Mouse (Mus musculus): Measurements from ENCODE around the gene Atf7.
A peak's percentile ranks its signal among the peaks of the same experiment; 100 is the strongest.
"Not testable (repeated sequence)": the region's sequence is repeated elsewhere in the genome, so short reads cannot be mapped to it uniquely, and the experiment has no call there.

Gene Atf7

DNA sequence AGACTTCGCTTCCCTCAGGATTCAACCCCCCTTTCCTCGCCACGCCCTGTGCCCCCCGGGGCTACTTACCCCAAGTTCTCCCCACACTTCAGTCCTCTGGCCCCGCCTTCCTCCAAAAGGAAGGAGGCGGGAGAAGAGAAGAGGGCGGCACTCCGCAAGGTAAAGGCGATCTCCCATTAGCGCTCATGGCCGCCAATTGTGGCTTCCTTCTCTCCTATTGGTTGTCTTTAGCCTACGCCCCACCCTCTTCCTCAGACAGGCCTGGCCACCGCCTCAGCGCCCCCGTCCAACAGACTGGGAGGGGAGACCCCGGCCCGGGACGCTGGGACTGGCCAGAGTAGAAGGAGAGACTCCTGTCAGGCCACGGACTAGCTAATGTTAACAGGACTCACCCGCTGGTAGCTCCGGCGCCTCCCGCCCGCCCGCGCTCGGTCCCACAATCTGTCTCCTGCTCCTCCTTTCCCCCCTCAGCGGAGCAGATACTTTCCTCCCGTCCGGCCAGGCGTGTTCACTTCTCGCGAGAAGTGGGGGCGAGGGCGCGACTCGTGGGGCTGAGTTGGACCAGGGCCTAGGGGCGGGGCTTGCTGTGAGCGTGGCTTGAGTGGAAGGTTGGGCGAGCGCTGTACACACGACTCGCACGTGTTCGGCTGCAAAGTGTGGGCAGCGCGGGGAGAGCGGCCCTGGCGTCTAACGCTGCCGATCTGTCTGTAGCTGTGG lies at the start of gene Atf7, which contains the start of gene Gm28047:
Gene Atf7, minus strand, starts transcription at position 495 of the 717 bp plus-strand sequence.
Gene Gm28047, minus strand, starts transcription at position 98 of the 717 bp plus-strand sequence.
- DNase-seq, result peak; percentile 100

DNA sequence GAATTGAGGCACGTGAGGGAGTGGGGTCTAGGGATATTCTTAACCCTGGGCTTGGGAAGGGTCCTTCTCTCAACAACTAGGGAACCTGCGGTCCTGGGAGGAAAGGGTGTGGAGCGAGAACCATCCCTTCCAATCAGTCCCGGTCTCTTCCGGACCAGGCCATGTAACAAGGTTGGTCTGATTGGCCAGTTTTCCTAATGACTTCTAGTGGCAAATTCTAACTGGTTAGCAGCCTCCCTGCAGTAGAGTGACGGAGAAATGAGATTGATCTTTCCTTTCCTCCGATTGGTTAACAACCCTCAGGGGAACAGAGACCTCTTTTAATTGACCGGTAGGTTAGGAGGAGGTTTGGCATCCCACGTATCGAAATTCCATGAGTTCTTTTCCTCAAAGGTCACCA lies 48.3 kb upstream of the Atf7 start:
- DNase-seq, result peak; percentile 45 to 59

DNA sequence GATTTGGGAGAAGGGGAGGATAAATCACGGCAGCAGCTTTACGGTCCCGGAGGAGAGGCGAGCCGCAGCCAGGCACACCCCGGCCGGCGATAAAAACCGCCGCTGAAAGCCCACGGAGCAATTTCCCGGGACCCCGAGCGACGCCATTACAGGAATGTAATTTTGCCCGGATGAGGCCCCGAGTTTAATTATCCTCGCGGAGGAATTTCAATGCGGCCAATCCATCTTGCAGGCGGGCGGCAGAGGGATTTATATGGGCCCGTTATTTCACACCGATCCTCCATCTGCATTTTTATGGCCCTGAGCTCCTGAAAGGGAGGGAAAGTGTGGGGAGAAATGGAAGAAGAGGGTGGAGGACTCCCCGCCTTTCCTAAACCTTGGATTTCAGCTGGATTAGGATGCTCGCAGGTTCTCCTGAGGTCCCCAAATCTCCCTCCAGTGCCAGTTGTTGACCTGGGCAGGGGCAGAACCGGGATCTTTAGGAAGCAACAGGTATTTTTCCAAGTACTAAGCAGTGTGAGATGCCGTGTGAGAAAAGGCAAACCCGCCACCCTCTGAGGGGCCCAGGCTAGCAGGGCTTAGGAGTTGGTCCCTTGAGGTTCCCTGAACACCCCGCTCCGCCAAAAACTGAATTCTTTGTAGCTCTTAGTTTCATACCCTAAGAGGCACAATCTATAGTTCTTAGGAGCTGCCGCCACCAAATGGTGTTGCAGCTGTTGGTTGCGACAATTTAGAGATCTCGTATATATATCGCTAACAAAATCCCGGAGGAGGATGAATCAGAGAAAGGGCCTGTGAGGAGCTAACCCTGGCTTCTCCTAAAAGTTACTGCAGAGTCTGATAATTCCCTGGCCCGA lies 47.2 kb upstream of the Atf7 start, which contains the start of gene Atp5g2:
Gene Atp5g2, minus strand, starts transcription at position 138 of the 857 bp plus-strand sequence.
- peak; percentile 63 to 66 for DNase-seq

DNA sequence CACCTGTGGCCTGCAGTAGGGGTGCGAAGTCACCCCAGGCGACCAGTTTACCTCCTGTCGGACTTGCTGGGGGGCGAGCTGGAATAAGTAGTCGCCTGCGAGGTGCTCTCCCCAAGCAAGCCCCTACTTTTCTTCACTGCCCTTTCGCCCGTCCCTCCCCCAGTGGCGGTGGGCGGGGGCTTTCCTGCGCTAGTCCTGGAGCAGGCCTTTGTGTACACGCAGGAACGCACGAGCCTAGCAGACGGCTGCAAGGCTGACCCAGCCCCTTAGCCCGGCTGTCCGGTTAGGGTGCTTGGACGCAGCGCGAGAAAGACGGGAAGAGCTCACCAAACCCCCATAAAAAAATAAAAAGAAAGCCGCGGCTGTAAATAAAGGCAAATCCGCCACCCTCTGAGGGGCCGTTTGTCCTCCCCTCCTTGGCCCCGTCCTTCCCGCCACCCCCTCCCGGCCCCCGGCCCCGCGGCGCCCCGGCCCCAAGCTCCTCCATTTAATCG lies 46.5 kb upstream of the Atf7 start:
- DNase-seq, result peak; percentile 87 to 90

- DNase-seq, result peak; percentile 100
These were observed 45.7 kb upstream of the Atf7 start for GRCm38 (mm10) chr15:102670767-102671575.

DNA sequence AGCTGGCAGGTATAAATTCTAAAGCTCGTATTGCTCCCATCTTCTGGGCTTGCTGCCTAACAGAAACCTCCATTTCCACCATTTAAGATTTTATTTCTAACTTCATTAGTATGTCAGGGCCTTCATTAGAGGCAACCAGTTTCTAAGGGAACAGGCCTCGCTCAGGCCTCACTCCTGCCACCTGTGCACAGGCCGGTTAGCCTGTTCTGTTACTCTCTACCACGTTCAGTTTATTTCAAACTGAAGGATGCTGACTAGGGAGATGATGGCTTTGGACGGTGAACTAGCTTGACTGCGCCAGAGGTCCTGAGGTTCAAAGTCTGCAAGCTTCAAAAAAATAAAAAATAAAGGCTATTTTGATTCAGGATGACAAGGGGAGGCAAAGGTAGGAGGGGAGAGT lies 45.0 kb upstream of the Atf7 start:
- DNase-seq, result peak; percentile 41 to 55

DNA sequence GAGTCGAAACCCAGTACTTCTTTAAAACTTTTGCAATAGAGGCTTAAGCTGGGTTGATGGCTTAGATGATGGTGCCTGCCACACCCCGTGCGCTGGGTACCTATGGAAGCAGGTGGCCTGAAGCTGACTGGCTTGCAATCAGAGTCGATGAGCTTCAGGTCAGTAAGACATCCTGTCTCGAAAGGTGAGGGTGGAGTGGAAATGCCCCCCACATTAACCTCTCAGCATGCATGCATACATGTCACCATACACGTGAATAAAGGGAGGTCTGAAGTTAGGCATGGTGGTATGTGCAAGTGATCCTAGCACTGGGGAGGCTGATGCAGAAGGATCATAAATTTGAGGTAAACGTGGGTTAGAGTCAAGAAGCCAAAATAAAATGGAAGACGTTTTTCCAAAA lies 44.3 kb upstream of the Atf7 start:
- DNase-seq, result peak in 1 of 2 experiments; percentile 15

DNA sequence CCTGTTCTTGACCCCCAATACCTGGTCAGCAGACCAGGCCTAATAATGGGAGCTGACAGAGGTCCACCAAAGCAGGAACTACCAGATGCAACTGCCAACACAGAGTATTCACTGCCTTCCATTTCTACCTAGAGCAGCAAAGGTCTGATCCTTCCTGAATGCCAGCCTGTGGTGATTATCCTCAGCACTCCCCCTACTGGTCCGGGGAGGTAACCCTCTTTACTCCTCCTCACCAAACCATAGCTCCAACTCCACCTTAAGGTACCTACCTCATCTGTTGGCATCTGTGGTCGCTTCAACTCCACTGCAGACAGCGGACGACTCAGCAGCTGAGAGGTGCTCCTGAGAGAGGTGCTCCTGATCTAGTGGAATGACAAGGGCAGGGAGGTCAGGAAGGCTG lies 40.2 kb upstream of the Atf7 start:
- DNase-seq, result peak; percentile 76 to 84

DNA sequence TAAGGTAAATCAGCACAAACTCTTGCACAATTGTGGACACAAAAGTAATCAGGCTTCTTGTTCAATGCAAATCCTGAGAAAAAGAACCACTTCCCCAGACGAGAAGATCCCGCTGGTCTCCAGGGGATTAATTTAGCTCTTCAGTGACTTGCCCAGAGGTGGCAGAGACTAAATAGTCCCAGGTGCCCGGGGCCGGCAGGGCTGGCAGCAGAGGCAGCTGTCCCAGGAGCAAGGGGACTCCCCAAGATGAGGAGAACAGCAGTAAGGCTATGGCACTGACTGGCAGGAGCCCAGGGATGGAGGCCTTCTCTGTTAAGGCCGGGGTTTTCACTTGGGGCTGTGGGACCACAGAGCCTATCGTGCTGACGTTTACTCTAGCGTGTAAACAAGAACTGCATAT lies 38.6 kb upstream of the Atf7 start:
- DNase-seq, result no peak

DNA sequence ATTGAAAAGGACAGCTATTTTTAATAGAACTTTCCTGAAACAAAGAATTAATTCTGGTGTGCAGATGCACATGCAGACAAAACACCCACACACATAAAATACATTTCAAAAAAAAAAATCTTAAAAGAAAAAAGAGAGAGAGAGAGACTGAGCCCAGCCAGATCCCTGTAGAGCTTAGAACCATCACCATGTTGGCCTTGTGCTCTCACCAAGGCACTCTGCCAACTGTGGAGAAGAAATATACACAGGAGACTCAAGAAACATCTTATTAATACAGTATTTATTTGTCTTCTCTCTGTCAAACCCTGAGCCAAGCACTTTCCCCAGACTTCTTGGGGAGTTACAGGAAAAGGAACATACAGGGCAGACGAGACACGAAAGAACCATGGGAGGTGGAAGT lies 37.3 kb upstream of the Atf7 start:
- not testable (repeated sequence) for DNase-seq

- DNase-seq, result no peak
These were observed 32.7 kb upstream of the Atf7 start for GRCm38 (mm10) chr15:102657926-102658381.

DNA sequence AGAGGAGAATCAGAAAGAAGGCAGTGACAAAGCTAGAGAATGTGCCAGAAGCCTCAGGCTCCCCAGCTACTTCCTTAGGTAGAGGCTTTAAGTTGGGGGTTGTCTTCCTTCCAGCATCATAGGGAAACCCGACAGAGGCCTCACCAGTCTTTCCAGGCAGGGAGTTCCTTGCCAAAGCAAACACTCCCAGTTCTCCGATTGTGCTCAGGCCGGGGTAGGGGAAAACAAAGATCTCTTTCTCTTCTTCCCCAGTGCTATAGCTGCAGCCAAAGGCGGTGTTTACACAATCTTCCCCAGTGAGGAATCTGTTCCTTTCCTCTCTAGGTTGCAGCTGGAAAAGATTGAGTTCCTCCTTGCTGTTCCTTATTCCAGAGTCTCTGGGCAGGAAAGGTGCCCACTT lies 31.4 kb upstream of the Atf7 start:
- DNase-seq, result no peak

GRCm38 (mm10) chr15:102651928-102652660 lies 26.8 kb upstream of the Atf7 start:
- DNase-seq, result not testable (repeated sequence)

DNA sequence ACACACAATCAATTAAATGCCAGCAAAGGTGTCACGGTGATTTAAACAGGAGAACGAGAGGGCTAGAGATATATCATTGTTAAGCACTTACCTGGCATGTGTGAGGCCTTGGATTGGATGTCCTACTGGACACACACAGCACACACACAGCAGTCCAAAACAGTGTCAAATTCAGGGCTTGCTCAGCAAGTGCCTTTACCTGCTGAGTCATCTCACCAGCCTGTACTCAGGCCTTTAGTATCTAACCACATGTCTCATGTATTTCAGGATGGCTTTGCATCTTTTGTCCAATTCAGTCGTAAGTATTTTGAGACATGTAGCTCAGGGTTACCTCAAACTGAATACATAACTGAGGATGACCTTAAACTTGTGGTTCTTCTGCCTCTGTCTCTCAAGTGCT lies 25.8 kb upstream of the Atf7 start:
- no peak for DNase-seq

GRCm38 (mm10) chr15:102635817-102636216 lies 10.6 kb upstream of the Atf7 start:
- DNase-seq, result peak in 1 of 2 experiments; percentile 28

GRCm38 (mm10) chr15:102634684-102635083 lies 9.4 kb upstream of the Atf7 start:
- DNase-seq, result no peak

DNA sequence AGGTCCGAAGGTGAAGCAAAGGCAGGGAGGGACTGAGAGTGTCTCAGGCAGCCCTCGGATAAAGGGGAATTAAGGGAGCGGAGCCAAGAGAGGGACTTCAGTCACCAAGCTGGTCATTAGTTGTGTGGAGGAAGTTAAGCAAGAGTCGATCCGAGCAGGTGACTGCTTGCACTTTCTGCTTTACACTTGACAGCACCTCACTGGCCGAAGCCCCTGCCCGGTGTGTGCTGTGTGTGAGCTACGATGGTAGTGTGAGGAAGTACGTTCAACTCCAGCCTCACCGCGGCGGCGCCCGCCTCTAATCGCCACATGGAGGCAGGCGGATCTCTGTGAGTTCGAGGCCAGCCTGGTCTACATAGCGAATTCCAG lies 407 bp upstream of the Atf7 start:
- DNase-seq, result peak in 1 of 2 experiments; percentile 69

- DNase-seq, result peak; percentile 34 to 38
These were observed 834 bp downstream of the Atf7 start for GRCm38 (mm10) chr15:102624291-102624969.

DNA sequence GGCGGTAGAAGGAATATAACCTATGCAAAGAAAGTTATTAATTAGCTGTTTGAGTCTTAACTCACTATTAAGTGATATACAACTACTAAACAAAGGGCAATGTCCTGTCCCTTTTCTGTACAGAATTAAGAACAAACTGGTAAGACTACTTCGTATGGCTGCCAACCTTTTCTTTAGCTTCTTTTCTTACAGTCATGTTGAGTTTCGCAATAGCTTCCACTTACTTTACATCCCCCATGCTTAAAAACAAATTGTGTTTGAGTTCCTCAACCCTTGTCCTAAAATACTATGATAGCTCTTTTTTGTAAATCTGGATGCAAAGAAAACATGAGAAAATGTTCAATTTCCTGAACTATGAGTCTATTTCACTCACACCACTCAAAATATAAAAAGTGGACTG lies 2.1 kb downstream of the Atf7 start:
- no peak for DNase-seq

GRCm38 (mm10) chr15:102622536-102622935 lies 2.7 kb downstream of the Atf7 start:
- no peak for DNase-seq

- DNase-seq, result peak in 1 of 2 experiments; percentile 15
These were observed 4.5 kb downstream of the Atf7 start for GRCm38 (mm10) chr15:102620765-102621164.
